In the genomic region with DNA sequence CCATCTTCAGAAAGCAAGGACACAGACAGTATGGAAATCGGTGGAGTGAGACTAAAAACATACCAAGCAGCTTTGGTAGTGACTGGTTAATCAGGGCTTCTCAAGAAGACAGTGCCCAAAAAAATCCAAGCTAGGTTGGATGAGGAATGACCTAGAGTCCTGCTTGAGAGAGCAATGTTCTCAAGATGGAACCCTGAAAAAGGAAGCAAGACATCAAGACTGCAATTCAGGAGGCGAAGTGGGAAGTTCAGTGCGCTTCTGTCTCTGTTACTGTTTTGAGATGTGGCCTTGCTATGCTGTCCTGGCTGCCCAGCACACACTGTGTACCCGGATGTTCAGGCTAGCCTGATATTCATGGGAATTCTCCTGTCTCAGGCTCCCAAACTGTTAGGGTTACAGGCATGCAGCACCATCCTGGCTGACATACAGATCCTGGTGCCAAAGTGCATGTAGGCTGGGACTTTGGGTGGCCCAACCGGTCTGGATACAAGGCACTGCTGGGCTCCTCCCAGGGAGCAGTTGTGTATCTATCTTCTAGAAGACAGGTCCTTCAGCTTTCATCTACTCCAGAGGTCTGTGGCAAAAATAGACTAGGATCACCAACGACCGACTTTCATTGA, we compare ENCODE assay signal across 18 mouse cellular contexts. TPM values are rescaled to one million over a fixed set of nuclear protein-coding genes. Genes with fewer than 3 reads are reported as not detected.
DNase-seq lines count a peak whose midpoint lies in the region; ATAC-seq and TF ChIP-seq lines count a peak whose summit lies in the region.
"Had no signal": no experiment of that assay in that cellular context is flagged by ENCODE, and none has a peak within 500 bp of the region (broad histone marks: within the 10 kb centered on the region; RNA-seq: fewer than 3 reads in every experiment).

No protein-coding gene starts in this region.

- intact Hi-C loops in heart, postnatal 14 days (cut with DNase I): loop anchor here (10.0 kb wide), 1 partner anchor 384 kb away; no protein-coding TSS in a partner anchor

- no peak for TF ChIP-seq CTCF in MEL (IDR thresholded peaks at IDR 0.05 in 2 of 3, conservative IDR thresholded peaks at IDR 0.05 in 1 of 3; ENCODE audit: control insufficient read depth in 1 of 3, insufficient read depth in 1 of 3, low read depth in 2 of 3, low read length in 3 of 3, poor library complexity in 1 of 3, severe bottlenecking in 1 of 3)

- peaks cover 25% of the 10 kb centered on the region for H3K36me3 ChIP-seq in heart, embryonic 15.5 days
- H3K36me3 ChIP-seq in MEL (ENCODE audit: control insufficient read depth in 1 of 2, insufficient read depth in 2 of 2, low read length in 2 of 2): peaks cover 0 to 36% of the 10 kb centered on the region in 2 experiments; a peak in 2 of 4 replicates
- peaks cover 58% of the 10 kb centered on the region for H3K36me3 ChIP-seq in liver, embryonic 15.5 days (replicated peaks)

- no peaks in the 10 kb centered on the region for H3K27me3 ChIP-seq in heart, embryonic 15.5 days
- no peaks in the 10 kb centered on the region for H3K27me3 ChIP-seq in MEL (ENCODE audit: control insufficient read depth in 1 of 2, insufficient read depth in 2 of 2, low read length in 2 of 2)
- H3K27me3 ChIP-seq in liver, embryonic 15.5 days: no peaks in the 10 kb centered on the region
- H3K27me3 ChIP-seq: limb, embryonic 12.5 days; midbrain, embryonic 12.5 days had no signal

- H3K4me2 ChIP-seq in heart, embryonic 15.5 days: 0 out of 2 replicates have a peak overlapping the region, but pooled peaks have one; percentile 68
- peak overlapping the region; percentile 83 for H3K4me2 ChIP-seq in liver, embryonic 15.5 days

- no peak for TF ChIP-seq POLR2A in MEL (IDR thresholded peaks at IDR 0.05; ENCODE audit: control insufficient read depth in 1 of 2, insufficient read depth in 1 of 2, low read depth in 1 of 2, low read length in 2 of 2, poor library complexity in 1 of 2)

- TF ChIP-seq RAD21 in MEL (IDR thresholded peaks at IDR 0.05; ENCODE audit: low read depth, low read length): no peak

- H3K9ac ChIP-seq in heart, embryonic 15.5 days: no peak overlapping the region
- H3K9ac ChIP-seq in MEL (ENCODE audit: control insufficient read depth, low read depth, low read length, poor library complexity, severe bottlenecking): no peak overlapping the region
- peak overlapping the region; percentile 94; the same call in 1 of the 2 replicates for H3K9ac ChIP-seq in liver, embryonic 15.5 days
- H3K9ac ChIP-seq: limb, embryonic 12.5 days; midbrain, embryonic 12.5 days had no signal

- ATAC-seq in heart, embryonic 15.5 days (replicated peaks; ENCODE audit: insufficient number of reproducible peaks, insufficient read depth, low FRiP score, low read depth): no peak
- ATAC-seq in liver, embryonic 15.5 days (ENCODE audit: insufficient read depth): no peak
- ATAC-seq in frontal cortex, adult (ENCODE audit: low TSS enrichment): no peak

- no peak for TF ChIP-seq EP300 in MEL (IDR thresholded peaks at IDR 0.05; ENCODE audit: low read depth in 1 of 2, low read length in 2 of 2)

- H3K27ac ChIP-seq in heart, embryonic 15.5 days: no peak overlapping the region
- H3K27ac ChIP-seq in MEL (ENCODE audit: control insufficient read depth, low read depth, low read length): peak overlapping the region; percentile 26
- peak overlapping the region; percentile 90 for H3K27ac ChIP-seq in liver, embryonic 15.5 days (replicated peaks)
- H3K27ac ChIP-seq: layer of hippocampus, adult 2 months; limb, embryonic 12.5 days; midbrain, embryonic 12.5 days had no signal

- H3K9me3 ChIP-seq in heart, embryonic 15.5 days (replicated peaks): no peaks in the 10 kb centered on the region
- no peaks in the 10 kb centered on the region for H3K9me3 ChIP-seq in MEL (replicated peaks; ENCODE audit: insufficient read depth, low read length)
- no peaks in the 10 kb centered on the region for H3K9me3 ChIP-seq in liver, embryonic 15.5 days (replicated peaks)
- H3K9me3 ChIP-seq: limb, embryonic 12.5 days; midbrain, embryonic 12.5 days had no signal

- peaks cover 39% of the 10 kb centered on the region for H3K79me2 ChIP-seq in MEL (ENCODE audit: control insufficient read depth, insufficient read depth, low read length, poor library complexity)

- 75% methylated on average over 7 of the region's 7 CpGs for WGBS in heart, embryonic 15.5 days
- 81% methylated on average over 7 of the region's 7 CpGs for WGBS in liver, embryonic 15.5 days (ENCODE audit: insufficient replicate concordance)

- DNase-seq in adrenal gland, postnatal 10 days: peak; percentile 44
- DNase-seq in adrenal gland, adult 8-10 months: no peak
- DNase-seq in heart, postnatal 14 days: no peak
- no peak for DNase-seq in MEL (ENCODE audit: low read depth, low spot score)
- no peak for DNase-seq in spleen, postnatal 10 days (ENCODE audit: low spot score in 2 of 2)
- DNase-seq: cerebellum, postnatal 10 days; embryo, embryonic 11 days; gastrocnemius, postnatal 10 days; lung, postnatal 14 days; right cerebral cortex, adult 18-20 months had no signal

- H3K4me1 ChIP-seq in heart, embryonic 15.5 days (replicated peaks): peaks cover 28% of the 10 kb centered on the region
- peaks cover 12 to 34% of the 10 kb centered on the region in 2 experiments for H3K4me1 ChIP-seq in MEL (ENCODE audit: control insufficient read depth in 1 of 2, insufficient read depth in 2 of 2, low read length in 2 of 2)
- peaks cover 47% of the 10 kb centered on the region for H3K4me1 ChIP-seq in liver, embryonic 15.5 days (replicated peaks)

- H3K4me3 ChIP-seq in heart, embryonic 15.5 days: no peak overlapping the region
- no peak overlapping the region for H3K4me3 ChIP-seq in MEL (ENCODE audit: control insufficient read depth in 1 of 2, insufficient read depth in 1 of 2, low read depth in 2 of 2, low read length in 2 of 2)
- H3K4me3 ChIP-seq in liver, embryonic 15.5 days (replicated peaks): peak overlapping the region; percentile 91
- H3K4me3 ChIP-seq: layer of hippocampus, adult 2 months; limb, embryonic 12.5 days had no signal

TF ChIP-seq in MEL, 35 proteins besides CTCF, POLR2A, EP300 and RAD21 (continues in another document):
- TF ChIP-seq MEF2A (IDR thresholded peaks at IDR 0.05; ENCODE audit: extremely low read depth, insufficient replicate concordance, low read depth, low read length, poor library complexity, severe bottlenecking) (no peak), POLR2AphosphoS5 (IDR thresholded peaks at IDR 0.05; ENCODE audit: borderline replicate concordance, low read depth, low read length) (no peak), UBTF (IDR thresholded peaks at IDR 0.05; ENCODE audit: borderline replicate concordance, insufficient read depth, low read depth, low read length) (no peak), ELF1 (IDR thresholded peaks at IDR 0.05; ENCODE audit: low read depth, low read length) (no peak), ETS1 (IDR thresholded peaks at IDR 0.05; ENCODE audit: low read depth, low read length) (no peak)

RNA-seq across cellular contexts. Expression of a gene that starts 2.0 kb away (rescaled TPM):
- total RNA-seq in adrenal gland, postnatal 10 days (2021): 100 to 1,000 TPM; 171 to 172 TPM
- total RNA-seq in adrenal gland, adult 8-10 months (2022): 100 to 1,000 TPM in 2 of 4 experiments, 10 to 100 TPM in 2; 86.1 to 126 (median 107) TPM
- 131 and 135 TPM in 2 replicates for polyA plus RNA-seq in heart, embryonic 15.5 days (2015; fragmentation: Nextera tagmentation; extraction: Ambion mirVana)
- 10 to 100 TPM; 59.8 to 72.3 TPM for total RNA-seq in heart, postnatal 14 days (2021)
- 137 and 142 TPM in 2 replicates for total RNA-seq in MEL (2012; rRNA removed)
- 100 to 1,000 TPM; 189 to 210 TPM for polyA plus RNA-seq in MEL (2012; ENCODE audit: insufficient read depth in 1 of 2, insufficient read length in 2 of 2, low read depth in 1 of 2, low replicate concordance in 2 of 2, missing spikeins in 1 of 2)
- 79.4 and 79.5 TPM in 2 replicates for polyA plus RNA-seq in liver, embryonic 15.5 days (2015; fragmentation: Nextera tagmentation; extraction: Ambion mirVana)

RNA-seq across cellular contexts. Expression of a gene that starts 7.0 kb away (rescaled TPM):
- total RNA-seq in adrenal gland, postnatal 10 days (2021): 100 to 1,000 TPM; 569 to 676 TPM
- 100 to 1,000 TPM; 372 to 569 (median 481) TPM for total RNA-seq in adrenal gland, adult 8-10 months (2022)
- 872 and 1,283 TPM in 2 replicates for polyA plus RNA-seq in heart, embryonic 15.5 days (2015; fragmentation: Nextera tagmentation; extraction: Ambion mirVana)
- total RNA-seq in heart, postnatal 14 days (2021): 1,000 to 10,000 TPM; 1,334 to 1,389 TPM
- 521 and 561 TPM in 2 replicates for total RNA-seq in MEL (2012; rRNA removed)
- 100 to 1,000 TPM in 1 of 2 experiments, not detected in 1; 225 TPM for polyA plus RNA-seq in MEL (2012; ENCODE audit: insufficient read depth in 1 of 2, insufficient read length in 2 of 2, low read depth in 1 of 2, low replicate concordance in 2 of 2, missing spikeins in 1 of 2)
- 313 and 380 TPM in 2 replicates for polyA plus RNA-seq in liver, embryonic 15.5 days (2015; fragmentation: Nextera tagmentation; extraction: Ambion mirVana)

RNA-seq across cellular contexts. Expression of a gene that starts 20.4 kb away (rescaled TPM):
- total RNA-seq in adrenal gland, postnatal 10 days (2021): 1 to 10 TPM; 1.0 to 1.3 TPM
- 1 to 10 TPM in 1 of 4 experiments, under 1 TPM in 3; 0.28 to 1.1 (median 0.76) TPM for total RNA-seq in adrenal gland, adult 8-10 months (2022)
- 3.8 and 3.9 TPM in 2 replicates for polyA plus RNA-seq in heart, embryonic 15.5 days (2015; fragmentation: Nextera tagmentation; extraction: Ambion mirVana)
- total RNA-seq in heart, postnatal 14 days (2021): 1 to 10 TPM; 2.0 TPM
- 3.1 and 3.5 TPM in 2 replicates for total RNA-seq in MEL (2012; rRNA removed)
- 1 to 10 TPM in 1 of 2 experiments, not detected in 1; 2.6 TPM for polyA plus RNA-seq in MEL (2012; ENCODE audit: insufficient read depth in 1 of 2, insufficient read length in 2 of 2, low read depth in 1 of 2, low replicate concordance in 2 of 2, missing spikeins in 1 of 2)
- polyA plus RNA-seq in liver, embryonic 15.5 days (2015; fragmentation: Nextera tagmentation; extraction: Ambion mirVana): 23.9 and 26.9 TPM in 2 replicates
- total RNA-seq: layer of hippocampus, adult 2 months; left cerebral cortex, adult 18-20 months had no signal
- polyA plus RNA-seq: myocyte had no signal

RNA-seq across cellular contexts. Expression of a gene that starts 32.1 kb away (rescaled TPM):
- 100 to 1,000 TPM; 114 to 138 TPM for total RNA-seq in adrenal gland, postnatal 10 days (2021)
- total RNA-seq in adrenal gland, adult 8-10 months (2022): 100 to 1,000 TPM; 162 to 226 (median 178) TPM
- polyA plus RNA-seq in heart, embryonic 15.5 days (2015; fragmentation: Nextera tagmentation; extraction: Ambion mirVana): 99.5 and 146 TPM in 2 replicates
- 10 to 100 TPM; 36.6 to 42.1 TPM for total RNA-seq in heart, postnatal 14 days (2021)
- total RNA-seq in MEL (2012; rRNA removed): 113 and 118 TPM in 2 replicates
- polyA plus RNA-seq in MEL (2012; ENCODE audit: insufficient read depth in 1 of 2, insufficient read length in 2 of 2, low read depth in 1 of 2, low replicate concordance in 2 of 2, missing spikeins in 1 of 2): 10 to 100 TPM in 1 of 2 experiments, not detected in 1; 93.7 TPM
- polyA plus RNA-seq in liver, embryonic 15.5 days (2015; fragmentation: Nextera tagmentation; extraction: Ambion mirVana): 122 and 142 TPM in 2 replicates

RNA-seq across cellular contexts. Expression of a gene that starts 55.3 kb away (rescaled TPM):
- total RNA-seq in adrenal gland, postnatal 10 days (2021): 10 to 100 TPM; 55.1 to 62.2 TPM
- 10 to 100 TPM; 63.0 to 72.5 (median 65.3) TPM for total RNA-seq in adrenal gland, adult 8-10 months (2022)
- 66.1 and 82.9 TPM in 2 replicates for polyA plus RNA-seq in heart, embryonic 15.5 days (2015; fragmentation: Nextera tagmentation; extraction: Ambion mirVana)
- total RNA-seq in heart, postnatal 14 days (2021): 10 to 100 TPM; 37.7 to 38.8 TPM
- 43.8 and 46.8 TPM in 2 replicates for total RNA-seq in MEL (2012; rRNA removed)
- 10 to 100 TPM; 74.8 to 89.0 TPM for polyA plus RNA-seq in MEL (2012; ENCODE audit: insufficient read depth in 1 of 2, insufficient read length in 2 of 2, low read depth in 1 of 2, low replicate concordance in 2 of 2, missing spikeins in 1 of 2)
- 71.7 and 79.6 TPM in 2 replicates for polyA plus RNA-seq in liver, embryonic 15.5 days (2015; fragmentation: Nextera tagmentation; extraction: Ambion mirVana)
